Mouse (Mus musculus): ENCODE measurements at regions not wholly inside any gene's neighbourhood (a gene's known extent, or its start where the extent isn't known, plus 50 kb on each side); places are given as distances from the start of the nearest gene placed in this dataset.

GRCm38 (mm10) chr14:9015826-9016225, 349.8 kb upstream of the 4930452B06Rik start:
- Histone ChIP-seq H3K9me3 (ENCODE audit: low read length) (0 out of 2 replicates have a peak, but pooled peaks cover 3% of the 10 kb centered on the region), H3K9ac (no peak overlapping the region), H3K4me2 (ENCODE audit: low read depth) (no peak overlapping the region), H3K4me3 (ENCODE audit: low read depth, low read length) (no peak overlapping the region), H3K27me3 (ENCODE audit: insufficient read depth, low read length) (no peaks in the 10 kb centered on the region), H3K36me3 (ENCODE audit: insufficient read depth) (no peaks in the 10 kb centered on the region), H3K27ac (ENCODE audit: low read depth, low read length) (no peak overlapping the region), H3K4me1 (ENCODE audit: insufficient read depth) (no peaks in the 10 kb centered on the region)
- WGBS = 90% methylated on average over 6 of the region's 6 CpGs
- DNase-seq = no peak
- TF ChIP-seq CTCF (IDR thresholded peaks at IDR 0.05; ENCODE audit: low read depth) = no peak
- no peak for ATAC-seq

GRCm38 (mm10) chr14:9003034-9003433, 337.0 kb upstream of the 4930452B06Rik start:
- TF ChIP-seq CTCF (IDR thresholded peaks at IDR 0.05; ENCODE audit: low read depth) = no peak
- no peaks in the 10 kb centered on the region for H3K9me3 ChIP-seq (ENCODE audit: low read length)
- no peaks in the 10 kb centered on the region for H3K27me3 ChIP-seq (ENCODE audit: insufficient read depth, low read length)
- no peak overlapping the region for H3K4me2 ChIP-seq (ENCODE audit: low read depth)
- no peak overlapping the region for H3K27ac ChIP-seq (ENCODE audit: low read depth, low read length)
- no peak overlapping the region for H3K4me3 ChIP-seq (ENCODE audit: low read depth, low read length)
- no peaks in the 10 kb centered on the region for H3K4me1 ChIP-seq (ENCODE audit: insufficient read depth)
- ATAC-seq = no peak
- H3K9ac ChIP-seq = no peak overlapping the region
- no peak for DNase-seq
- H3K36me3 ChIP-seq (ENCODE audit: insufficient read depth) = no peaks in the 10 kb centered on the region
- 77% methylated on average over 2 of the region's 2 CpGs for WGBS

GRCm38 (mm10) chr14:9000408-9001092, 334.5 kb upstream of the 4930452B06Rik start:
- no peak for ATAC-seq

GRCm38 (mm10) chr14:8999815-9000214, 333.8 kb upstream of the 4930452B06Rik start:
- H3K27me3 ChIP-seq (ENCODE audit: insufficient read depth, low read length) = no peaks in the 10 kb centered on the region
- 53% methylated on average over 1 of the region's 1 CpGs for WGBS
- no peak overlapping the region for H3K27ac ChIP-seq (ENCODE audit: low read depth, low read length)
- TF ChIP-seq CTCF (IDR thresholded peaks at IDR 0.05; ENCODE audit: low read depth) = no peak
- no peaks in the 10 kb centered on the region for H3K9me3 ChIP-seq (ENCODE audit: low read length)
- ATAC-seq (no peak), DNase-seq (no peak)
- H3K4me3 ChIP-seq (ENCODE audit: low read depth, low read length) = no peak overlapping the region
- H3K4me1 ChIP-seq (ENCODE audit: insufficient read depth) = no peaks in the 10 kb centered on the region
- H3K4me2 ChIP-seq (ENCODE audit: low read depth) = no peak overlapping the region
- H3K9ac ChIP-seq = no peak overlapping the region
- H3K36me3 ChIP-seq (ENCODE audit: insufficient read depth) = no peaks in the 10 kb centered on the region

More at GRCm38 (mm10) chr14:9000408-9001092, 334.5 kb upstream of the 4930452B06Rik start:
- Histone ChIP-seq H3K4me2 (ENCODE audit: low read depth) (no peak overlapping the region), H3K4me1 (ENCODE audit: insufficient read depth) (no peaks in the 10 kb centered on the region), H3K9me3 (ENCODE audit: low read length) (no peaks in the 10 kb centered on the region), H3K4me3 (ENCODE audit: low read depth, low read length) (no peak overlapping the region), H3K9ac (no peak overlapping the region), H3K27ac (ENCODE audit: low read depth, low read length) (no peak overlapping the region), H3K36me3 (ENCODE audit: insufficient read depth) (no peaks in the 10 kb centered on the region), H3K27me3 (ENCODE audit: insufficient read depth, low read length) (no peaks in the 10 kb centered on the region)
- no peak for TF ChIP-seq CTCF (IDR thresholded peaks at IDR 0.05; ENCODE audit: low read depth)
- DNase-seq = no peak
- 80% methylated on average over 3 of the region's 3 CpGs for WGBS

- DNase-seq (no peak), ATAC-seq (no peak)
- TF ChIP-seq CTCF (IDR thresholded peaks at IDR 0.05; ENCODE audit: low read depth) = no peak
- Histone ChIP-seq H3K36me3 (ENCODE audit: insufficient read depth) (no peaks in the 10 kb centered on the region), H3K27me3 (ENCODE audit: insufficient read depth, low read length) (no peaks in the 10 kb centered on the region), H3K4me3 (ENCODE audit: low read depth, low read length) (no peak overlapping the region), H3K4me2 (ENCODE audit: low read depth) (no peak overlapping the region), H3K9ac (no peak overlapping the region), H3K4me1 (ENCODE audit: insufficient read depth) (no peaks in the 10 kb centered on the region), H3K9me3 (ENCODE audit: low read length) (no peaks in the 10 kb centered on the region), H3K27ac (ENCODE audit: low read depth, low read length) (no peak overlapping the region)
- WGBS = 80% methylated on average over 1 of the region's 1 CpGs
These were observed 327.4 kb upstream of the 4930452B06Rik start for GRCm38 (mm10) chr14:8993421-8993820.

GRCm38 (mm10) chr14:8985086-8985793, 319.2 kb upstream of the 4930452B06Rik start:
- Histone ChIP-seq H3K9ac (no peak overlapping the region), H3K4me3 (ENCODE audit: low read depth, low read length) (no peak overlapping the region), H3K36me3 (ENCODE audit: insufficient read depth) (no peaks in the 10 kb centered on the region), H3K27ac (ENCODE audit: low read depth, low read length) (no peak overlapping the region), H3K27me3 (ENCODE audit: insufficient read depth, low read length) (no peaks in the 10 kb centered on the region), H3K4me2 (ENCODE audit: low read depth) (no peak overlapping the region), H3K4me1 (ENCODE audit: insufficient read depth) (no peaks in the 10 kb centered on the region), H3K9me3 (ENCODE audit: low read length) (no peaks in the 10 kb centered on the region)
- no peak for DNase-seq
- no peak for TF ChIP-seq CTCF (IDR thresholded peaks at IDR 0.05; ENCODE audit: low read depth)
- WGBS = 93% methylated on average over 4 of the region's 4 CpGs
- no peak for ATAC-seq

- TF ChIP-seq CTCF (IDR thresholded peaks at IDR 0.05; ENCODE audit: low read depth) = no peak
- no peaks in the 10 kb centered on the region for H3K36me3 ChIP-seq (ENCODE audit: insufficient read depth)
- no peak overlapping the region for H3K9ac ChIP-seq
- H3K27me3 ChIP-seq (ENCODE audit: insufficient read depth, low read length) = no peaks in the 10 kb centered on the region
- H3K4me3 ChIP-seq (ENCODE audit: low read depth, low read length) = no peak overlapping the region
- no peak; the same call in 1 of the 2 replicates for ATAC-seq
- no peaks in the 10 kb centered on the region for H3K4me1 ChIP-seq (ENCODE audit: insufficient read depth)
- WGBS = 57% methylated on average over 2 of the region's 2 CpGs
- H3K4me2 ChIP-seq (ENCODE audit: low read depth) = no peak overlapping the region
- DNase-seq = no peak
- no peaks in the 10 kb centered on the region for H3K9me3 ChIP-seq (ENCODE audit: low read length)
- no peak overlapping the region for H3K27ac ChIP-seq (ENCODE audit: low read depth, low read length)
These were observed 295.5 kb upstream of the 4930452B06Rik start for GRCm38 (mm10) chr14:8961554-8961953.

All from forebrain, postnatal 0 days (tissue).